Mouse (Mus musculus) lung, postnatal 4 days (tissue): ENCODE results near the gene Shisal2a.

Experiments
- DNase-seq, 2 experiments: peaks; one replicate each; pipeline ENCODE4 v3.0.0; 2021

The Shisal2a gene

GRCm38 (mm10) chr4:108383183-108383714 lies at the start of gene Shisal2a:
Gene Shisal2a, minus strand, starts transcription at chr4:108383349.
- DNase-seq, result peak; percentile 10 to 27

GRCm38 (mm10) chr4:108431561-108431936 lies 48.4 kb upstream of the Shisal2a start:
- no peak for DNase-seq

- DNase-seq, result no peak
Observed at GRCm38 (mm10) chr4:108430656-108431560, 47.8 kb upstream of the Shisal2a start.

GRCm38 (mm10) chr4:108428341-108428721 lies 45.2 kb upstream of the Shisal2a start:
- DNase-seq, result peak in 1 of 2 experiments; percentile 5

- no peak for DNase-seq
Observed at GRCm38 (mm10) chr4:108427719-108428340, 44.7 kb upstream of the Shisal2a start.

GRCm38 (mm10) chr4:108424587-108424986 lies 41.4 kb upstream of the Shisal2a start:
- DNase-seq, result no peak

GRCm38 (mm10) chr4:108407621-108408020 lies 24.5 kb upstream of the Shisal2a start:
- DNase-seq, result no peak

GRCm38 (mm10) chr4:108406861-108407401 lies 23.8 kb upstream of the Shisal2a start, which contains the start of gene Gpx7:
Gene Gpx7, minus strand, starts transcription at chr4:108406961.
- DNase-seq, result peak in 1 of 2 experiments; percentile 22

GRCm38 (mm10) chr4:108406138-108406860 lies 23.1 kb upstream of the Shisal2a start:
- DNase-seq, result peak; percentile 79 to 83

- DNase-seq, result peak in 1 of 2 experiments; percentile 38
Observed at GRCm38 (mm10) chr4:108405766-108406137, 22.6 kb upstream of the Shisal2a start.

- no peak for DNase-seq
Observed at GRCm38 (mm10) chr4:108403861-108404635, 20.9 kb upstream of the Shisal2a start.

- no peak for DNase-seq
Observed at GRCm38 (mm10) chr4:108400395-108400794, 17.2 kb upstream of the Shisal2a start.

- DNase-seq, result no peak
Observed at GRCm38 (mm10) chr4:108394236-108394635, 11.1 kb upstream of the Shisal2a start.

GRCm38 (mm10) chr4:108392558-108392957 lies 9.4 kb upstream of the Shisal2a start:
- no peak for DNase-seq

- DNase-seq, result no peak
Observed at GRCm38 (mm10) chr4:108391124-108391523, 8.0 kb upstream of the Shisal2a start.

GRCm38 (mm10) chr4:108388741-108389140 lies 5.6 kb upstream of the Shisal2a start:
- no peak for DNase-seq

GRCm38 (mm10) chr4:108387681-108388253 lies 4.6 kb upstream of the Shisal2a start:
- peak; percentile 83 to 88 for DNase-seq

- no peak for DNase-seq
Observed at GRCm38 (mm10) chr4:108387106-108387505, 4.0 kb upstream of the Shisal2a start.

GRCm38 (mm10) chr4:108386087-108386486 lies 2.9 kb upstream of the Shisal2a start:
- DNase-seq, result no peak

GRCm38 (mm10) chr4:108380146-108380545 lies 3.0 kb downstream of the Shisal2a start:
- no peak for DNase-seq

- no peak for DNase-seq
Observed at GRCm38 (mm10) chr4:108379476-108379875, 3.7 kb downstream of the Shisal2a start.

- no peak for DNase-seq
Observed at GRCm38 (mm10) chr4:108372166-108372565, 11.0 kb downstream of the Shisal2a start.
